Mouse (Mus musculus): ENCODE measurements around the gene Cyp3a59. TPM values are rescaled to one million over a fixed set of nuclear protein-coding genes. Genes with fewer than 3 reads are reported as not detected.
"Not testable (repeated sequence)": the region's sequence is repeated elsewhere in the genome, so short reads cannot be mapped to it uniquely, and the experiment has no call there.

Gene Cyp3a59
- total RNA-seq (2014; rRNA removed; ENCODE audit: low replicate concordance) = not detected in 2 replicates
- polyA plus RNA-seq (2015; fragmentation: Nextera tagmentation; extraction: Ambion mirVana) = not detected in 2 replicates

- H3K4me1 ChIP-seq (ENCODE audit: control insufficient read depth, insufficient read depth) = not testable (repeated sequence)
Measured at GRCm38 (mm10) chr5:146078945-146079344, at the start of gene Cyp3a59. TSS of gene Cyp3a59 (plus strand) at chr5:146079257.

GRCm38 (mm10) chr5:146070099-146070498 lies 9.0 kb upstream of the Cyp3a59 start:
- Histone ChIP-seq H3K9ac (replicated peaks; ENCODE audit: low read depth, low read length) (no peak overlapping the region), H3K4me2 (ENCODE audit: low read depth, low read length) (no peak overlapping the region), H3K36me3 (replicated peaks; ENCODE audit: control insufficient read depth, insufficient read depth, low read length) (no peaks in the 10 kb centered on the region), H3K4me3 (ENCODE audit: low read depth, low read length) (no peak overlapping the region), H3K9me3 (replicated peaks; ENCODE audit: control insufficient read depth, low read length) (no peaks in the 10 kb centered on the region; the same call in 1 of the 2 replicates), H3K27me3 (ENCODE audit: control insufficient read depth, insufficient read depth, low read length) (no peaks in the 10 kb centered on the region), H3K4me1 (ENCODE audit: control insufficient read depth, insufficient read depth) (no peaks in the 10 kb centered on the region), H3K27ac (ENCODE audit: low read depth) (no peak overlapping the region)
- TF ChIP-seq EP300 (IDR thresholded peaks at IDR 0.05; ENCODE audit: low read depth) = no peak
- TF ChIP-seq CTCF (IDR thresholded peaks at IDR 0.05; ENCODE audit: low read depth) = no peak
- 31% methylated on average over 1 of the region's 1 CpGs for WGBS
- DNase-seq (ENCODE audit: low spot score) (no peak), ATAC-seq (ENCODE audit: insufficient read depth, low read depth) (no peak)

More at GRCm38 (mm10) chr5:146078945-146079344, at the start of gene Cyp3a59:
- not testable (repeated sequence) for H3K36me3 ChIP-seq (replicated peaks; ENCODE audit: control insufficient read depth, insufficient read depth, low read length); H3K4me2 ChIP-seq (ENCODE audit: low read depth, low read length); H3K4me3 ChIP-seq (ENCODE audit: low read depth, low read length); H3K27me3 ChIP-seq (ENCODE audit: control insufficient read depth, insufficient read depth, low read length); H3K27ac ChIP-seq (ENCODE audit: low read depth); ATAC-seq (ENCODE audit: insufficient read depth, low read depth); H3K9ac ChIP-seq (replicated peaks; ENCODE audit: low read depth, low read length); DNase-seq (ENCODE audit: low spot score); H3K9me3 ChIP-seq (replicated peaks; ENCODE audit: control insufficient read depth, low read length)

- DNase-seq (ENCODE audit: low spot score) (no peak), ATAC-seq (ENCODE audit: insufficient read depth, low read depth) (no peak)
- Histone ChIP-seq H3K4me2 (ENCODE audit: low read depth, low read length) (no peak overlapping the region), H3K27ac (ENCODE audit: low read depth) (no peak overlapping the region), H3K9ac (replicated peaks; ENCODE audit: low read depth, low read length) (no peak overlapping the region), H3K9me3 (replicated peaks; ENCODE audit: control insufficient read depth, low read length) (no peaks in the 10 kb centered on the region), H3K4me1 (ENCODE audit: control insufficient read depth, insufficient read depth) (no peaks in the 10 kb centered on the region), H3K4me3 (ENCODE audit: low read depth, low read length) (no peak overlapping the region), H3K36me3 (replicated peaks; ENCODE audit: control insufficient read depth, insufficient read depth, low read length) (no peaks in the 10 kb centered on the region), H3K27me3 (ENCODE audit: control insufficient read depth, insufficient read depth, low read length) (no peaks in the 10 kb centered on the region)
- 40% methylated on average over 2 of the region's 2 CpGs for WGBS
- no peak for TF ChIP-seq CTCF (IDR thresholded peaks at IDR 0.05; ENCODE audit: low read depth)
- TF ChIP-seq EP300 (IDR thresholded peaks at IDR 0.05; ENCODE audit: low read depth) = no peak
Measured at GRCm38 (mm10) chr5:146147903-146148302, 68.8 kb downstream of the Cyp3a59 start.

GRCm38 (mm10) chr5:146150454-146150853 lies 71.4 kb downstream of the Cyp3a59 start:
- H3K9me3 ChIP-seq (replicated peaks; ENCODE audit: control insufficient read depth, low read length) = no peaks in the 10 kb centered on the region
- H3K36me3 ChIP-seq (replicated peaks; ENCODE audit: control insufficient read depth, insufficient read depth, low read length) = no peaks in the 10 kb centered on the region
- H3K27ac ChIP-seq (ENCODE audit: low read depth) = no peak overlapping the region
- H3K27me3 ChIP-seq (ENCODE audit: control insufficient read depth, insufficient read depth, low read length) = no peaks in the 10 kb centered on the region
- H3K9ac ChIP-seq (replicated peaks; ENCODE audit: low read depth, low read length) = no peak overlapping the region
- no peak overlapping the region for H3K4me3 ChIP-seq (ENCODE audit: low read depth, low read length)
- ATAC-seq (ENCODE audit: insufficient read depth, low read depth) (no peak), DNase-seq (ENCODE audit: low spot score) (no peak)
- WGBS = 55% methylated on average over 3 of the region's 3 CpGs
- TF ChIP-seq CTCF (IDR thresholded peaks at IDR 0.05; ENCODE audit: low read depth) (no peak), EP300 (IDR thresholded peaks at IDR 0.05; ENCODE audit: low read depth) (no peak)
- no peaks in the 10 kb centered on the region for H3K4me1 ChIP-seq (ENCODE audit: control insufficient read depth, insufficient read depth)
- H3K4me2 ChIP-seq (ENCODE audit: low read depth, low read length) = no peak overlapping the region

- WGBS = 81% methylated on average over 4 of the region's 4 CpGs
- not testable (repeated sequence) for H3K27ac ChIP-seq (ENCODE audit: low read depth); H3K4me2 ChIP-seq (ENCODE audit: low read depth, low read length); ATAC-seq (ENCODE audit: insufficient read depth, low read depth); H3K9ac ChIP-seq (replicated peaks; ENCODE audit: low read depth, low read length); DNase-seq (ENCODE audit: low spot score); H3K36me3 ChIP-seq (replicated peaks; ENCODE audit: control insufficient read depth, insufficient read depth, low read length); H3K4me3 ChIP-seq (ENCODE audit: low read depth, low read length); H3K4me1 ChIP-seq (ENCODE audit: control insufficient read depth, insufficient read depth); H3K27me3 ChIP-seq (ENCODE audit: control insufficient read depth, insufficient read depth, low read length); H3K9me3 ChIP-seq (replicated peaks; ENCODE audit: control insufficient read depth, low read length)
Measured at GRCm38 (mm10) chr5:146158326-146158725, 79.3 kb downstream of the Cyp3a59 start.

- H3K27me3 ChIP-seq (ENCODE audit: control insufficient read depth, insufficient read depth, low read length); H3K9ac ChIP-seq (replicated peaks; ENCODE audit: low read depth, low read length); DNase-seq (ENCODE audit: low spot score); H3K36me3 ChIP-seq (replicated peaks; ENCODE audit: control insufficient read depth, insufficient read depth, low read length); H3K4me3 ChIP-seq (ENCODE audit: low read depth, low read length); ATAC-seq (ENCODE audit: insufficient read depth, low read depth); H3K9me3 ChIP-seq (replicated peaks; ENCODE audit: control insufficient read depth, low read length); H3K27ac ChIP-seq (ENCODE audit: low read depth); H3K4me1 ChIP-seq (ENCODE audit: control insufficient read depth, insufficient read depth); H3K4me2 ChIP-seq (ENCODE audit: low read depth, low read length): not testable (repeated sequence)
- WGBS = 86% methylated on average over 3 of the region's 3 CpGs
Measured at GRCm38 (mm10) chr5:146160439-146160838, 81.4 kb downstream of the Cyp3a59 start, which contains the start of gene Gm5565. TSS of gene Gm5565 (minus strand) at chr5:146160539.

Other genes starting within 250 kb of the Cyp3a59 start
- 0.15 TPM in 1 of 2 replicates, not detected in the other for gene Cyp3a11, start 199.3 kb upstream of the Cyp3a59 start, total RNA-seq (2014; rRNA removed; ENCODE audit: low replicate concordance)
- not detected in 2 replicates for gene Cyp3a11, start 199.3 kb upstream of the Cyp3a59 start, polyA plus RNA-seq (2015; fragmentation: Nextera tagmentation; extraction: Ambion mirVana)
- gene Cyp3a25, start 69.6 kb upstream of the Cyp3a59 start, total RNA-seq (2014; rRNA removed; ENCODE audit: low replicate concordance) = not detected in 2 replicates
- gene Cyp3a25, start 69.6 kb upstream of the Cyp3a59 start, polyA plus RNA-seq (2015; fragmentation: Nextera tagmentation; extraction: Ambion mirVana) = not detected in 2 replicates
- gene Gm5565, start 81.3 kb downstream of the Cyp3a59 start, total RNA-seq (2014; rRNA removed; ENCODE audit: low replicate concordance) = not detected in 2 replicates
- gene Gm5565, start 81.3 kb downstream of the Cyp3a59 start, polyA plus RNA-seq (2015; fragmentation: Nextera tagmentation; extraction: Ambion mirVana) = not detected in 2 replicates
- gene Gm6309, start 91.5 kb downstream of the Cyp3a59 start, total RNA-seq (2014; rRNA removed; ENCODE audit: low replicate concordance) = not detected in 2 replicates
- not detected in 2 replicates for gene Gm6309, start 91.5 kb downstream of the Cyp3a59 start, polyA plus RNA-seq (2015; fragmentation: Nextera tagmentation; extraction: Ambion mirVana)
- gene 1700001J03Rik, start 106.0 kb downstream of the Cyp3a59 start, total RNA-seq (2014; rRNA removed; ENCODE audit: low replicate concordance) = not detected in 2 replicates
- gene 1700001J03Rik, start 106.0 kb downstream of the Cyp3a59 start, polyA plus RNA-seq (2015; fragmentation: Nextera tagmentation; extraction: Ambion mirVana) = not detected in 2 replicates
- gene Rnf6, start 142.3 kb downstream of the Cyp3a59 start, total RNA-seq (2014; rRNA removed; ENCODE audit: low replicate concordance) = 31.1 and 36.3 TPM in 2 replicates
- 38.5 and 41.4 TPM in 2 replicates for gene Rnf6, start 142.3 kb downstream of the Cyp3a59 start, polyA plus RNA-seq (2015; fragmentation: Nextera tagmentation; extraction: Ambion mirVana)
- gene Cdk8, start 152.0 kb downstream of the Cyp3a59 start, total RNA-seq (2014; rRNA removed; ENCODE audit: low replicate concordance) = 23.6 and 32.7 TPM in 2 replicates
- gene Cdk8, start 152.0 kb downstream of the Cyp3a59 start, polyA plus RNA-seq (2015; fragmentation: Nextera tagmentation; extraction: Ambion mirVana) = 5.9 and 6.2 TPM in 2 replicates